Mouse (Mus musculus) embryonic facial prominence, embryonic 11.5 days (tissue): ENCODE measurements around the gene Mettl6. TPM values are rescaled to one million over a fixed set of nuclear protein-coding genes. Genes with fewer than 3 reads are reported as not detected.

Source experiments
- ATAC-seq: fragments of 200-750 bp; cut with Nextera tagmentation; replicated peaks from 2 replicates; pipeline ENCODE4 v1.8.0; 2017; ENCODE audit warnings: low read depth; ENCODE audit not compliant: insufficient number of reproducible peaks, low FRiP score, low TSS enrichment
- DNase-seq: peaks from one replicate; pipeline ENCODE4 v3.0.0-alpha.2; 2015; ENCODE audit warnings: low spot score
- H3K27ac ChIP-seq: fragments of 300-500 bp; sonication (generic); replicated peaks from 2 replicates; pipeline ENCODE4 v1.5.1; 2014; ENCODE audit warnings: mild to moderate bottlenecking, low read depth, low read length, control low read depth
- H3K27me3 ChIP-seq: fragments of 300-500 bp; sonication (generic); 2 replicates; pipeline ENCODE4 v1.6.1; 2014; ENCODE audit warnings: mild to moderate bottlenecking, low read length, moderate library complexity, mixed read lengths; ENCODE audit not compliant: control insufficient read depth, insufficient read depth
- H3K36me3 ChIP-seq: fragments of 300-500 bp; sonication (generic); replicated peaks from 2 replicates; pipeline ENCODE4 v1.6.1; 2014; ENCODE audit warnings: low read depth, mild to moderate bottlenecking, low read length, moderate library complexity, mixed read lengths; ENCODE audit not compliant: control insufficient read depth, insufficient read depth
- H3K4me1 ChIP-seq: fragments of 300-500 bp; sonication (generic); 2 replicates; pipeline ENCODE4 v1.6.1; 2014; ENCODE audit warnings: low read length, mixed read lengths; ENCODE audit not compliant: control insufficient read depth, insufficient read depth
- H3K4me2 ChIP-seq: fragments of 300-500 bp; sonication (generic); 2 replicates; pipeline ENCODE4 v1.6.1; 2014; ENCODE audit warnings: low read depth, mild to moderate bottlenecking, control low read depth, low read length, moderate library complexity
- H3K4me3 ChIP-seq: fragments of 300-500 bp; sonication (generic); 2 replicates; pipeline ENCODE4 v1.5.1; 2014; ENCODE audit warnings: low read depth, low read length, control low read depth
- H3K9ac ChIP-seq: fragments of 300-500 bp; sonication (generic); replicated peaks from 2 replicates; pipeline ENCODE4 v1.6.1; 2014; ENCODE audit warnings: mild to moderate bottlenecking, control low read depth, low read length
- H3K9me3 ChIP-seq: fragments of 300-500 bp; sonication (generic); replicated peaks from 2 replicates; pipeline ENCODE4 v1.6.1; 2016; ENCODE audit warnings: mild to moderate bottlenecking, low read length, inconsistent platforms, mixed read lengths; ENCODE audit not compliant: control insufficient read depth
- WGBS: fragments of 180-500 bp; shearing (Covaris S2); extraction: QIAGEN DNeasy Blood & Tissue Kit; methylation state at CpG from one replicate; pipeline ENCODE4 v1.1.7; 2014; 5-methylcytosine and 5-hydroxymethylcytosine counted together
- polyA plus RNA-seq: library from polyadenylated mRNA; unstranded; fragments of >200 nt; fragmentation: Nextera tagmentation; extraction: Ambion mirVana; gene quantifications from 2 replicates; pipeline ENCODE4 v1.2.1, GENCODE M21; 2014

The Mettl6 gene
- polyA plus RNA-seq, 1 experiment from 2014 or later: 108 TPM

DNA sequence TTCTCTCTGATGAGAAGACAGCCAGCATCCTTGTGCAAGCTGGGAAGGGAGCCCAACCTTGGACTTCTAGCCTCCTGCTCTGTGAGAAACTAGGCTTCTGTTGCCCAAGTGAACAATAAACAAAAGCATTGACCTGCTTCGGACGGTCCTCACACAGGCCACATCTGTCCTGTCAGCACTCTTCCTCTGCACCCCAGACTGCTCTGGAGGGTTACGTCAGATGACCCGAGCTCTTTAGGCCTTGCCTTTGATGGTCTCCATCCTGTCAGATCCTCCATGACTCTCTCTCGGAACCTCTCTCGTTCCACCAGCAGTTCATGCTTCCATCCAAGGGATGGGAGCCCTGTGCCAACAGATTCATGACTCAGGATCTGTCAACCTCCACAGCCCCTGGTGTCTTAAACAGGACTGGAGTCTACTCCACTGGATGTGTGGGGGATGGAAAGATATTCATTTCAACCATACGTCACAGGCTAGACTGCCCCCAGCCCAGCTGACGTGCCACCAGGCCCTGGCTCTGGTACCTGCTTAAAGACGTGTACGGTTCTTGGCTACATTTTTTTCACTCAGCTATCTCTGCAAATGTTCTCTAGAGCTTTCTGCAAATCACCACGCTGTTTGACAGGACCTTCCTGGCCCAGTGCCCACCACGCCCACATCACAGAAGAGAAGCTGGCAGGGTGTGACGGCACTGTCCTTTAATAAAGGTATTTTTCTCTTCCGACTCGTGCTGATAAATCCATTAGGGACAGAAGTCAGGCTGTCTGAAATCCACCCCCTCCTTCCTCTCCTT lies 66.4 kb downstream of the Mettl6 start:
- H3K9me3 ChIP-seq: no peaks in the 10 kb centered on the region
- DNase-seq (no peak), ATAC-seq (no peak)
- H3K27ac ChIP-seq: no peak overlapping the region
- WGBS: 79% methylated on average over 15 of the region's 15 CpGs
- peaks cover 2% of the 10 kb centered on the region for H3K36me3 ChIP-seq
- no peak overlapping the region for H3K4me3 ChIP-seq
- no peaks in the 10 kb centered on the region for H3K27me3 ChIP-seq
- no peak overlapping the region for H3K9ac ChIP-seq
- H3K4me1 ChIP-seq: peaks cover 3% of the 10 kb centered on the region
- H3K4me2 ChIP-seq: no peak overlapping the region

Other genes with a start within 250 kb of the Mettl6 start
- 12.5 and 14.2 TPM in 2 replicates for gene Phf7, start 243.7 kb downstream of the Mettl6 start, polyA plus RNA-seq
- 82.9 and 85.1 TPM in 2 replicates for gene Bap1, start 243.6 kb downstream of the Mettl6 start, polyA plus RNA-seq
- 7.3 and 7.4 TPM in 2 replicates for gene Dnah1, start 171.1 kb downstream of the Mettl6 start, polyA plus RNA-seq
- 36.8 and 38.5 TPM in 2 replicates for gene Capn7, start 158.4 kb downstream of the Mettl6 start, polyA plus RNA-seq
- gene Sh3bp5, start 59.0 kb downstream of the Mettl6 start, polyA plus RNA-seq: 15.8 and 16.0 TPM in 2 replicates
- 23.0 and 26.7 TPM in 2 replicates for gene Eaf1, start 641 bp downstream of the Mettl6 start, polyA plus RNA-seq
- 0.35 and 0.86 TPM in 2 replicates for gene Colq, start 96.3 kb upstream of the Mettl6 start, polyA plus RNA-seq
- gene Gm49387, start 145.8 kb upstream of the Mettl6 start, polyA plus RNA-seq: 1.6 and 2.0 TPM in 2 replicates
- gene Btd, start 146.0 kb upstream of the Mettl6 start, polyA plus RNA-seq: 18.2 and 21.8 TPM in 2 replicates
- gene Hacl1, start 146.2 kb upstream of the Mettl6 start, polyA plus RNA-seq: 10.7 and 12.3 TPM in 2 replicates